Mouse (Mus musculus): ENCODE data around the gene Umodl1.

Umodl1 gene

DNA sequence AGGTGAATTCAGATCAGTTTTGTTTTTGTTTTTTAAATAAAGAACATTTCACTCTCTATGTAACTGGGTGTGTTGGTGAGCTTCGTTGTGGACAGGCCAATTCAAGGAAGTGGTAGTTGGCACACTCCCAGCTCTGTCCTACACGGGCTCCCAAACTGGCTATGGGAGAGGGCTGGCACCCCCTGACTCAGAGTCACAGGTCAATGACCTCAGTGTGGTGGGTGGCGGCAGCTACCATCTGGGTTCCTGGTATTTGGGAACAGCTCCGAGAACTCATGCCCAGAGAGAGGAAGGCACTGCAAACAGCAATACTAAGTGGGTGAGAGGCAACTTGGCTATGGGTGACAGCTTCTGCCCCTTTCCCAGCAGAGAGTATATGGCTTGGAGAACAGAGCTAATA lies 83.9 kb downstream of the Umodl1 start:
- no peak for DNase-seq (ENCODE audit: low spot score)

DNA sequence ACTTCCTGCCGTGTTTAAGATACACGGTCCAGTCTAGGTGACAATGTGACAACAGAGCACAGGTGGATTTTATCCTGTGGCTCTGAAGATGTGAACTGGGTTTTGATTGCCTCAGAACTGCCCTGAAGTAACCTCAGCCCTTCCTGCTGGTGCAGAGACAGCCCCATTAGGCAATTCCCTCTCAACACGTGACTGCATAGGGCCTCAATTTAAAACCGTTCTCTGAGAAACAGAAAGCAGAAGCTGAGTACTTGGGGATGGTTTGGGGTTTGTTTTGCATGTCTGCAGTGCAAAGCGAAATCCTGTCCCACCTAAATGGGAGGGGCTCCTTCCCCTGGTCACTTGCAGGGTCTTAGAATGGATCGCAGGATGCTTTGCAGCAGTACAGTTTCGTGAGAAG lies 85.2 kb downstream of the Umodl1 start:
- DNase-seq (ENCODE audit: low spot score): no peak

DNA sequence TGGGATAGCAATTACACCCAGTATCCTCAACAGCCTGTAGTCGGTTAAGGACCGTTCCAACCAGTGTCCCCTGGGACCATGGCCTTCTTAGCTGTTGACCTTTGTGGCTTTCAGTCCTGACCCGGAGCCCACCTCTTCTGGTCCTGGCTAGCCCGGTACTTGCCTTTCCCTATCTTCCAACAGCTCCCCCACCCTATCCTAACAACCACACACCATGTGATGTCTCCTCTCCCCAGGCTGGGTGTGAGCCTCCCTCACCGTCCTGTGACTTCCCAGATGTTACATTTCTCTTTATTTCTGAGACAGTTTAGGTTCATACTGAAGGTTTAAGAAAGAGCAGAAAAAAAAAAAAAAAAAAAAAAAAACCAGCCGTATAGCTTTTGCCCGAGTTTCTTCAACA lies 86.0 kb downstream of the Umodl1 start:
- DNase-seq (ENCODE audit: low spot score): no peak

DNA sequence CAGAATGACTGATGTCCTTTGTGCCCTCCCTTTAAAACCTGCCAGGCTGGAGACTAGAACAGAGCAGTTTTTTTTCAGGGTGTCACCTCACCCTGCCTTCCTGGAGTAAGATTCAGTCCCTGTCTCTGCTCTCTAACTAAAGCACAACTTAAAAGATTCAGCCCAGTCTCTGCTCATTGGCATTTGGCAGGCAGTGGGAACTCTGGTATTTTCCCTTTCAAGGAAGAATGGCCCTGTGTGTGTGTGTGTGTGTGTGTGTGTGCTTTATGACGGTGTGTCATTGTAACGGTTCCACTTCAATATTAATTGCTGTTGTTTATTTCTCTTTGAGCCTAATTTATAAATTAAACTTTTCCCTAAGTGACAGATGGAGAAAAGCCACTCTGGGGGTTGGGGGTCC lies 88.3 kb downstream of the Umodl1 start:
- no peak for DNase-seq (ENCODE audit: low spot score)

DNA sequence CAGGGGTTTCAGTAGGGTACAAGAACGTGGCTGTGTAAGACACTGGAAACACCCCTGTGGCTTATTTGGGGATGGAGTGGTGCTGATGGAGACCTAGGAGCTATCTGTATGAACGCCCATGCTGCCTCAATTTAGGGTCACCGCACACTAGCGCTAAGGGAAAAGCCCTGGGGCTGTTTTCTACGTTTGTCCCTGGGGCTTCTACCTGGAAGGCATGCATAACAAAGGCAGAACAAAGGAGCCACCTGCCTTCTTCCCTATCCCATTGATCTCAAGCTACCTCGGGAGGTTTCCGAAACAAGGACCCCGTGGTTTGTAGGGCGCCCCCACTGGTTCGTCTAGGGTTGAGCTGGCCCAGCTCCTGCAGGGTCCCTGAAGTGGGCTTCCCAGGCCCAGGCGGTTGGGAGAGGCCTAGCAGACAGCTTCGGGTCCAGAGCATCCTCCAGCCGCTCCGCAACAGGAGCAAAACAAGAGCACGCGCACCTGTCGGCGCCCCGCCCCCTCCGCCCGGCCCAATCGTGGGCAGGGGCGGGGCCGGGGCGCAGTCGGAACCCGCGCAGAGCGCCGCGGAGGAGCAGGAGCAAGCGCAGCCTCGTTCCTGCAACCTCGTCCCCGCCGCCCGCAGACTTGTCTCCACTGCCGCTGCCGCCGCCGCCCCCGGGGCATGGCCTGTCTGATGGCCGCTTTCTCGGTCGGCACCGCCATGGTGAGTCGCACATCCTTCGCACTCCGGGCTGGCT lies 102.9 kb downstream of the Umodl1 start, which contains the start of gene Abcg1:
TSS of gene Abcg1 (plus strand) at position 525 of the 740 bp plus-strand sequence.
- DNase-seq (ENCODE audit: low spot score): no peak

DNA sequence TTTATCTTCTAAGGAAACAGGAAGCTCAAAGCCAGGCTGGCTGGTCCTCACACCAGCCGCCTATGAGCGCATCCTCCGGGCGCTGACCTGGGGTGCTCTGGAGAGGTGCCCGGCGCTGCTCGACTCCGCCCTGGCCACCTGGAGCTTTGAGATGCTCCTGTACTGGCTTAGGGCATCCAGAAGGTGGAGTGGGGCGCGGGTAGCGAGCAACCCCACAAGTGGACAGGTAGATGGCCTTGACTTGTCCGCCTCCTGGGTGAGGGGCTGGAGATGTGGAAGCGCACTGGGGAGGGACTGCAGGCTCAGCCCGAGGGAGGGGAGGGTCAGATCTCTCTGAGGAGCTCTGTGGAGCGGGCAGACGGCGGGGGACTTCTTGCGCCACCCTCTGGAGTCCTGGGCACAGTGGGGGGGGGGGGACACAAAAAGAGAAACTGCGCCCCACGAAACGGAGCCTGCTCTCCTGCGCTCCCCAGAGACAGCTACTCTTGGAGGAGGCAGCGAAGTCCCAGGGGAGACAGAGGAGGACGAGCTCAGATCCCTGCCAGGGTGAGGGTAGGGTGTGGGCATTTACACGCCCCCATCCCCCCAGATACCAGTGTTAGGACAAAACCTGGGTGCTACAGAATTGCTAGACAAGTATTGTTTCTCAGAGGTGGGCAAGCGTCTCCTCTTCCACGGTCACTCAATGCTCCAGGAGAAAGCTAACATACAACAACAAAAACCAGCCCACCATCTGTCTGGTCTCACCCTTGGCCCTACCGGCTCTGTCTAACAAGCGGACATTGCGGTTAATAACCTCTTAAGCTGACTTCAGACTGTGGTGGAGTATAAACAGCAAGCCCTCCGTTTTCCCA lies 103.7 kb downstream of the Umodl1 start:
- DNase-seq (ENCODE audit: low spot score): no peak

DNA sequence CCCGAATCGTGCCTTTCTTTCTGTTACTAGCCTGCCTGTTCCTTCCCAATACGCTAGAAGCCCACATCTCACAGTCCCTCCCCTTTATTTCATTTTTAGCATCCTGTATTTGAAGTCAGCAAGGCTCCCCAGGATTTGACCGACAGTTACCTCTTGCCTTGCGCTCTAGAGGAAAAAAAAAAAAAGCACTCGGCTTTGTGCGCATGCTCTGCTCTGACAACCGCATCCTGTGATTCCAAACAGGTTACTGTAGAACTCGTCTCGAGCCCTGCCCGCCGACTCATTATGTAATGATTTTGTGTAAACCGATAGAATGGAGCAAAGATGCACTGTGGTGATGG lies 104.3 kb downstream of the Umodl1 start:
- no peak for DNase-seq (ENCODE audit: low spot score)

DNA sequence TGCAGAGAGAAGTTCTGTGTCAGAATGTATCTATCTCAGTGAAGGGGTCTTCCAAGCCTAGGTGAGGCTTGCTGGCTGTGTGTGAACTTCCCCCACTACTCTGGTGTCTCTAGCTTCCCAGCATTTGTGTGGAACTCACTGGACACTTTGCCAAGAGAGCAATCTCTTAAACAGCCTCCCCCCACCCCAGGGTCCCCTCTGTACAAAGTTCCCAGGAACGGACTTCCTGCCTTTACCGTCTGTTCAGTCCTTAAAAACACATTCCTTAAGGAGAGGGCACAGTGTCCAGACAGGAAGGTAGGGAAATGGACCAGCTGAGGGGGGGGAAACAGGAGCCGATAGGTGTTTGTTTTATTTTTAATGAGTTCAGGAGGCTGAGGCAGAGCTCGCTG lies 105.8 kb downstream of the Umodl1 start:
- DNase-seq (ENCODE audit: low spot score): no peak
